Mouse (Mus musculus) small intestine, adult 2 months (tissue): ENCODE results near the gene Rbm7.

ENCODE experiments used
- CTCF ChIP-seq: fragments of 200-500 bp; IDR thresholded peaks from 2 replicates; pipeline ENCODE4 v1.5.1; 2012; ENCODE audit warnings: low read depth, mild to moderate bottlenecking, control low read depth, inconsistent platforms, low read length, moderate library complexity, mixed read lengths; ENCODE audit not compliant: insufficient replicate concordance, insufficient read length; ENCODE audit errors: extremely low read depth
- POLR2A ChIP-seq: fragments of 200-500 bp; IDR thresholded peaks from 2 replicates; pipeline ENCODE4 v1.6.1; 2012; ENCODE audit warnings: low read depth, mild to moderate bottlenecking, control low read depth, inconsistent platforms, low read length, moderate library complexity

- TF ChIP-seq POLR2A = no peak
- no peak for TF ChIP-seq CTCF
Measured at GRCm38 (mm10) chr9:48472441-48473025, 22.6 kb downstream of the Rbm7 start.
